Mouse (Mus musculus) midbrain, embryonic 13.5 days (tissue): ENCODE data around the gene Acot2. TPM values are rescaled to one million over a fixed set of nuclear protein-coding genes. Genes with fewer than 3 reads are reported as not detected.
A peak's percentile ranks its signal among the peaks of the same experiment; 100 is the strongest.
"Not testable (repeated sequence)": the region's sequence is repeated elsewhere in the genome, so short reads cannot be mapped to it uniquely, and the experiment has no call there.

Source experiments
- ATAC-seq: fragments of 200-750 bp; cut with Nextera tagmentation; 2 replicates; pipeline ENCODE4 v1.8.0; 2017; ENCODE audit warnings: mild to moderate bottlenecking, moderate TSS enrichment, moderate library complexity
- H3K27ac ChIP-seq: fragments of 300-500 bp; sonication (generic); 2 replicates; pipeline ENCODE4 v1.5.1; 2015; ENCODE audit warnings: inconsistent platforms, mild to moderate bottlenecking, moderate library complexity
- H3K27me3 ChIP-seq: fragments of 300-500 bp; sonication (generic); 2 replicates; pipeline ENCODE4 v1.6.1; 2015; ENCODE audit warnings: mild to moderate bottlenecking, inconsistent platforms
- H3K36me3 ChIP-seq: fragments of 300-500 bp; sonication (generic); 2 replicates; pipeline ENCODE4 v1.6.1; 2015; ENCODE audit warnings: mild to moderate bottlenecking, inconsistent platforms
- H3K4me1 ChIP-seq: fragments of 300-500 bp; sonication (generic); replicated peaks from 2 replicates; pipeline ENCODE4 v1.6.1; 2015; ENCODE audit warnings: inconsistent platforms
- H3K4me2 ChIP-seq: fragments of 300-500 bp; sonication (generic); replicated peaks from 2 replicates; pipeline ENCODE4 v1.6.1; 2015; ENCODE audit warnings: moderate library complexity, mild to moderate bottlenecking, inconsistent platforms
- H3K4me3 ChIP-seq: fragments of 300-500 bp; sonication (generic); replicated peaks from 2 replicates; pipeline ENCODE4 v1.5.1; 2015; ENCODE audit warnings: mild to moderate bottlenecking, inconsistent platforms
- H3K9ac ChIP-seq: fragments of 300-500 bp; sonication (generic); replicated peaks from 2 replicates; pipeline ENCODE4 v1.6.1; 2015; ENCODE audit warnings: mild to moderate bottlenecking, inconsistent platforms
- H3K9me3 ChIP-seq: fragments of 300-500 bp; sonication (generic); 2 replicates; pipeline ENCODE4 v1.6.1; 2016; ENCODE audit warnings: mild to moderate bottlenecking, inconsistent platforms
- WGBS: fragments of 180-500 bp; shearing (Covaris S2); methylation state at CpG from one replicate; pipeline ENCODE4 v1.1.7; 2015; 5-methylcytosine and 5-hydroxymethylcytosine counted together
- polyA plus RNA-seq: library from polyadenylated mRNA; unstranded; fragments of >200 nt; fragmentation: Nextera tagmentation; extraction: Ambion mirVana; gene quantifications from 2 replicates; pipeline ENCODE4 v1.2.1, GENCODE M21; 2015

Gene Acot2
- polyA plus RNA-seq, 1 experiment from 2014 or later = 10.6 TPM

DNA sequence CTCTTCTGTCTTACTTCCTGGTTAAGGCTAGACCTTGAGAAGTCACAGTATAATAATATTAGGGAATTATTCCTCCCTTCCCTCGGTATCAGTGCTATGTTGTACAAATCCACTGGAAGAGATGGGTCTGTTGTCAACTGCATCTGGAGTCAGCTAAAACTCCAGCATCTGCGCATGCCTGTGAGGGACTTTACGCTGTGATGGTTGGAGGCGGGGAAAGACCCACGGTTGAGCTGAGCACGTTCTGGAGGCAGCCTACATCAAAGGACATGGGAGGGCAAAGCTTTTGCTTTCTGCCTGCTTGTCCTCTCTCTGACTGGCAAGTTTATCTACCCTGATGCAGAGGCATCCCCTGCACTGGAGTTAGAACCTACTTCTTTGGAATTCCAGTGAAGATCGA, 38.2 kb downstream of the Acot2 start:
- H3K9ac ChIP-seq = no peak overlapping the region
- WGBS = 82% methylated on average over 7 of the region's 7 CpGs
- no peak overlapping the region for H3K4me2 ChIP-seq
- no peaks in the 10 kb centered on the region for H3K27me3 ChIP-seq
- no peaks in the 10 kb centered on the region for H3K36me3 ChIP-seq
- no peak overlapping the region for H3K27ac ChIP-seq
- no peaks in the 10 kb centered on the region for H3K9me3 ChIP-seq
- H3K4me3 ChIP-seq = no peak overlapping the region
- no peak for ATAC-seq
- no peaks in the 10 kb centered on the region for H3K4me1 ChIP-seq

DNA sequence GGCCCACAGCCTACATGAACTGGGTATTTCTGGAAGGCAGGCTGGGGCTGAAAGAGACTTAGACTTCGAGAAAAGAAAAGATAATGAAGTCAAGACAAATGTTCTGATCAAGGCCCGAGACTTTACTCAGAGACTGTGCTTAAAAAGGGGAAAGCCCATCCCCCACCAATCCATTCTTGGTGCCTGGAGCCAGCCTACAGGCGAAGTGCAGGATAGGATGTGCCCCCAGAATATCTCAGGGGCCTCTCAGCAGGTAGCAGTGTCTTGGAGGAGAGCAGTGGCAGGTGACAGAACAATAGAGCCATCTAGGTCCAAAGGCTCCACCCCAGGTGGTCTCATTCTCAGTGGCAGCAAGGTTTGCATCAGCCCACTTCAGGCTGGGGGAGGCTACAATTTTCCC, 40.7 kb downstream of the Acot2 start:
- not testable (repeated sequence) for H3K4me3 ChIP-seq, H3K4me1 ChIP-seq, H3K27ac ChIP-seq, H3K4me2 ChIP-seq, H3K9ac ChIP-seq, H3K36me3 ChIP-seq, ATAC-seq, H3K27me3 ChIP-seq, H3K9me3 ChIP-seq
- 39% methylated on average over 3 of the region's 3 CpGs for WGBS

DNA sequence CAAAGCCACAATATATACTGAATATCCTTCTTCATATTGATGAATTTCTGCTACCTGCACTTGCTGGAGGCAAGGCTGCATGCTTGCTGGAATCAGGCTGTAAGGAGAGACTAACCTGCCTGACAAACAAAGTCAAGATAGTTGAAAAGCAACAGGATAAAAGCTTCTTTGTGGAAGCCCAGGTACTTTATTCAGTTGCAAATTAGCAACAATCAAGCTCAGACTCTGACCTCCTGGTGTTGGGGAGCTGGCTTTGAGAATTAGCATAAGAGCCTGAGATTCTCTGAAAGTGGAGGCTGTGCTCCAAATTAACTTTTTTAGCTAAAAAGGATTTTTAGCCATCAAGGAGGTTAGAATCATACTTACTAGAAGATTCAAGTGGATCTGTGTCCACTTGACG, 41.4 kb downstream of the Acot2 start:
- ATAC-seq, H3K27me3 ChIP-seq, H3K9me3 ChIP-seq, H3K4me3 ChIP-seq, H3K4me1 ChIP-seq, H3K36me3 ChIP-seq, H3K27ac ChIP-seq, H3K4me2 ChIP-seq, H3K9ac ChIP-seq: not testable (repeated sequence)
- WGBS = 74% methylated on average over 1 of the region's 1 CpGs

- H3K36me3 ChIP-seq = no peaks in the 10 kb centered on the region
- no peak overlapping the region for H3K4me2 ChIP-seq
- no peaks in the 10 kb centered on the region for H3K4me1 ChIP-seq
- H3K9me3 ChIP-seq = no peaks in the 10 kb centered on the region
- no peak overlapping the region for H3K27ac ChIP-seq
- H3K4me3 ChIP-seq = no peak overlapping the region
- WGBS = 64% methylated on average over 4 of the region's 4 CpGs
- no peak overlapping the region for H3K9ac ChIP-seq
- peak; percentile 81 for ATAC-seq
- no peaks in the 10 kb centered on the region for H3K27me3 ChIP-seq
Measured at GRCm38 (mm10) chr12:84030659-84031332, 43.1 kb downstream of the Acot2 start.

GRCm38 (mm10) chr12:84032854-84033253, 45.2 kb downstream of the Acot2 start:
- Histone ChIP-seq H3K36me3 (no peaks in the 10 kb centered on the region), H3K4me3 (no peak overlapping the region), H3K4me2 (no peak overlapping the region), H3K27ac (no peak overlapping the region), H3K9me3 (no peaks in the 10 kb centered on the region), H3K9ac (no peak overlapping the region), H3K4me1 (no peaks in the 10 kb centered on the region), H3K27me3 (peaks cover 5% of the 10 kb centered on the region; the same call in 1 of the 2 replicates)
- ATAC-seq = no peak
- 94% methylated on average over 4 of the region's 4 CpGs for WGBS

GRCm38 (mm10) chr12:84033302-84033701, 45.6 kb downstream of the Acot2 start:
- H3K27ac ChIP-seq, H3K9me3 ChIP-seq, H3K27me3 ChIP-seq, ATAC-seq, H3K9ac ChIP-seq, H3K4me3 ChIP-seq, H3K4me2 ChIP-seq, H3K4me1 ChIP-seq, H3K36me3 ChIP-seq: not testable (repeated sequence)
- WGBS = 85% methylated on average over 2 of the region's 2 CpGs

DNA sequence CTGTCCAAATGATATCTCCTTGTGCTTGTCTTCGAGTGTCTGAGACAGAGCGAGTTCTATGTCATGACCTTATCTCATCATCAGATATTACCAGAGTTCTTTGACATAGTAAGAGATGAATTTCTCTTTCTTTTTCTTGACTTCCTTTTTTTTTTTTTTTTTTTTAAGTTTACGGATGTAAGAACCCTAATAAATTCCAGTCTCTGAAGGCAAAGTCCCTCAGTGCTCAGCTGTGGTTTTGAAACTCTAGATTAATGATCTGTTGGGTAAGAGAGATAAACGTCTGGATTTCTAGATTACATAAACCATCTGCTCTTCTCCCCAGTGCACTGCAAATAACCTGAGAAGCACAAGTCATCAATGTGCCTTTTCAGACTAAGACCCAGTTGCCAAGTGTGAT, 46.4 kb downstream of the Acot2 start:
- H3K27me3 ChIP-seq = peaks cover 6% of the 10 kb centered on the region; the same call in 1 of the 2 replicates
- no peak overlapping the region for H3K9ac ChIP-seq
- no peaks in the 10 kb centered on the region; the same call in 1 of the 2 replicates for H3K4me1 ChIP-seq
- no peak overlapping the region for H3K4me2 ChIP-seq
- no peaks in the 10 kb centered on the region for H3K36me3 ChIP-seq
- ATAC-seq = no peak
- H3K27ac ChIP-seq = no peak overlapping the region
- 80% methylated on average over 4 of the region's 4 CpGs for WGBS
- H3K4me3 ChIP-seq = no peak overlapping the region
- 0 out of 2 replicates have a peak, but pooled peaks cover 3% of the 10 kb centered on the region for H3K9me3 ChIP-seq

DNA sequence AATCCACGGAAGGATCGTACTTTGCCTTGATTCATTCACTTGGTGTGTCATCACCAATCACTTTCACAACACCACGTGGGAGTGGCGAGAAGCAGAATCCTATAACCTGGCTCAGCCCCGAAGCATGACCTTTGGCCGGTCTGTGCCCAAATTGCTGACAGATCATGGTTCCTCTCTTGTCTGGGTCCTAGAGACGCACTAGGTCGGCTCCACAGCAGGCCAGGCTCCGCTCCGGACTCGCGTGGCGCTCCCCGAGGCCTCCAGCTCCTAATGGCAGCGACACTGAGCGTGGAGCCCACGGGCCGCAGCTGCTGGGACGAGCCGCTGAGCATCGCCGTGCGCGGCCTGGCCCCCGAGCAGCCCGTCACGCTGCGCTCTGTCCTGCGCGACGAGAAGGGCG, 50.6 kb downstream of the Acot2 start, which contains the start of gene Acot4:
Gene Acot4 (plus strand): TSS at position 139 of the 400 bp plus-strand sequence.
- H3K4me3 ChIP-seq = peak within 1 kb of the TSS; percentile 44
- H3K36me3 ChIP-seq, H3K27ac ChIP-seq, H3K4me1 ChIP-seq, H3K27me3 ChIP-seq: not testable (repeated sequence)
- 17% methylated on average over 17 of the region's 32 CpGs for WGBS
- peak; percentile 37; the same call in 1 of the 2 replicates for ATAC-seq
- H3K9ac ChIP-seq = peak within 1 kb of the TSS; percentile 52
- 0 out of 2 replicates have a peak, but pooled peaks cover 17% of the 10 kb centered on the region for H3K9me3 ChIP-seq
- H3K4me2 ChIP-seq = peak within 1 kb of the TSS; percentile 60

DNA sequence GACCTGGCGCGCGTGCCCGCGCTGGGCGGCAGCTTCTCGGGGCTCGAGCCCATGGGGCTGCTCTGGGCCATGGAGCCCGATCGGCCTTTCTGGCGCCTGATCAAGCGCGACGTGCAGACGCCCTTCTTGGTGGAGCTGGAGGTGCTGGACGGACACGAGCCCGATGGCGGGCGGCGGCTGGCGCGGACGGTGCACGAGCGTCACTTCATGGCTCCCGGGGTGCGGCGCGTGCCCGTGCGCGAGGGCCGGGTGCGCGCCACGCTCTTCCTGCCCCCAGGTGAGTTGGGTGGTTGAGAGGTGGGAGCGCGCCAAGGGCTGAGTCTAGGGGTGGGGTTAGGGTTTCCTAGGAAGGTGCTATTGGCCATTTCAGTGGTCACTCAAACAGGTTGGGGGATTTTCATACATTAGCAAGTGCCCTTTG, 51.0 kb downstream of the Acot2 start, which contains the start of gene Gm49366:
Gene Gm49366 (plus strand): TSS at position 245 of the 421 bp plus-strand sequence.
- Histone ChIP-seq H3K9ac (peak within 1 kb of the TSS; percentile 52), H3K4me2 (peak within 1 kb of the TSS; percentile 60), H3K4me3 (peak within 1 kb of the TSS; percentile 44), H3K9me3 (0 out of 2 replicates have a peak, but pooled peaks cover 17% of the 10 kb centered on the region)
- ATAC-seq = 0 out of 2 replicates have a peak, but pooled peaks have one; percentile 48
- H3K27ac ChIP-seq, H3K36me3 ChIP-seq, H3K4me1 ChIP-seq, H3K27me3 ChIP-seq: not testable (repeated sequence)
- WGBS = 4% methylated on average over 38 of the region's 39 CpGs

GRCm38 (mm10) chr12:84042248-84042647, 54.6 kb downstream of the Acot2 start:
- H3K4me2 ChIP-seq = no peak overlapping the region
- H3K36me3 ChIP-seq = no peaks in the 10 kb centered on the region
- H3K9me3 ChIP-seq = 0 out of 2 replicates have a peak, but pooled peaks cover 17% of the 10 kb centered on the region
- H3K4me3 ChIP-seq = no peak overlapping the region
- ATAC-seq = no peak
- no peak overlapping the region for H3K9ac ChIP-seq
- no peak overlapping the region for H3K27ac ChIP-seq
- H3K4me1 ChIP-seq = no peaks in the 10 kb centered on the region; the same call in 1 of the 2 replicates
- H3K27me3 ChIP-seq = peaks cover 6% of the 10 kb centered on the region; the same call in 1 of the 2 replicates
- 91% methylated on average over 5 of the region's 5 CpGs for WGBS
